Mouse (Mus musculus): ENCODE data around the gene Zbtb8os.

DNA sequence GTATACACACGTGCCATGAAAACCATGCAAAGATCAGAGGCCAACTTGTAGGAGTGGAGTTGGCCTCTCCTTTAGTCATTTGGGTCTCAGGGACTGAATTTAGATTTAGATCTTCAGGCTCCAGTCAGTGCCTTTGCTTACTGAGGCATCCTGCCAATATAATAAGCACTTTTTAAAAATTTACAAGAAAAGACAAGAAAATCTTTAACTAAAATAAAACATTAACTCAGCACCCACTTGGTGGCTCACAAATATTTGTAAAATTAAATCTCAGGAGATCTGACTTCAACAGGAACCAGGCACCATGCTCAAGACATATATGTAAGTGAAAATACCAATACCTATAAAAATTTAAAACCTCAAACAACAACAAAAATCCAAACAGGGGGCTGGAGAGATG lies 14.6 kb upstream of the Zbtb8os start:
- TF ChIP-seq CTCF (IDR thresholded peaks at IDR 0.05; ENCODE audit: control insufficient read depth, insufficient read depth, insufficient replicate concordance, low read depth, low read length) (no peak), POLR2A (IDR thresholded peaks at IDR 0.05; ENCODE audit: control insufficient read depth, low read depth, low read length) (no peak)
